Mouse (Mus musculus) liver, embryonic 14.5 days (tissue): ENCODE measurements around the gene Pde1a.

Experiments
- CTCF ChIP-seq: IDR thresholded peaks from 2 replicates; pipeline ENCODE4 v1.5.1; 2016; ENCODE audit warnings: antibody characterized with exemption, low read depth, control low read depth
- EP300 ChIP-seq: IDR thresholded peaks from 2 replicates; pipeline ENCODE4 v1.6.1; 2016; ENCODE audit warnings: antibody characterized with exemption, low read depth

- TF ChIP-seq CTCF (no peak), EP300 (no peak)
Observed at GRCm38 (mm10) chr2:79945898-79946675, 183.2 kb downstream of the Pde1a start.
